Mouse (Mus musculus): ENCODE measurements around the gene Dync1li1. TPM values are rescaled to one million over a fixed set of nuclear protein-coding genes. Genes with fewer than 3 reads are reported as not detected.

The Dync1li1 gene
- polyA plus RNA-seq, 1 experiment from 2014 or later = 39.3 TPM

- no peaks in the 10 kb centered on the region for H3K4me1 ChIP-seq (replicated peaks; ENCODE audit: control insufficient read depth, insufficient read depth, low read length)
- no peak overlapping the region for H3K4me3 ChIP-seq (ENCODE audit: low read depth, low read length)
- peak overlapping the region; percentile 83; the same call in 1 of the 2 replicates for H3K4me2 ChIP-seq (replicated peaks; ENCODE audit: low read depth)
- ATAC-seq = no peak
- no peaks in the 10 kb centered on the region for H3K9me3 ChIP-seq (ENCODE audit: control insufficient read depth)
- no peaks in the 10 kb centered on the region for H3K27me3 ChIP-seq (replicated peaks; ENCODE audit: control insufficient read depth, insufficient read depth, low read length)
- no peak for TF ChIP-seq CTCF (IDR thresholded peaks at IDR 0.05; ENCODE audit: low read depth)
- H3K9ac ChIP-seq (ENCODE audit: low read depth, low read length) = no peak overlapping the region
- H3K27ac ChIP-seq (ENCODE audit: low read depth, low read length) = no peak overlapping the region
- peaks cover 47% of the 10 kb centered on the region for H3K36me3 ChIP-seq (ENCODE audit: control insufficient read depth, insufficient read depth)
- 72% methylated on average over 9 of the region's 9 CpGs for WGBS
These were observed 63.7 kb downstream of the Dync1li1 start for GRCm38 (mm10) chr9:114752311-114752710.

GRCm38 (mm10) chr9:114752863-114753484 is 64.4 kb downstream of the Dync1li1 start:
- Histone ChIP-seq H3K9me3 (ENCODE audit: control insufficient read depth) (no peaks in the 10 kb centered on the region), H3K9ac (ENCODE audit: low read depth, low read length) (peak overlapping the region; percentile 65), H3K4me2 (replicated peaks; ENCODE audit: low read depth) (peak overlapping the region; percentile 83), H3K27me3 (replicated peaks; ENCODE audit: control insufficient read depth, insufficient read depth, low read length) (no peaks in the 10 kb centered on the region), H3K4me1 (replicated peaks; ENCODE audit: control insufficient read depth, insufficient read depth, low read length) (no peaks in the 10 kb centered on the region), H3K36me3 (ENCODE audit: control insufficient read depth, insufficient read depth) (peaks cover 40% of the 10 kb centered on the region), H3K4me3 (ENCODE audit: low read depth, low read length) (peak overlapping the region; percentile 52), H3K27ac (ENCODE audit: low read depth, low read length) (peak overlapping the region; percentile 58)
- peak; percentile 100 for TF ChIP-seq CTCF (IDR thresholded peaks at IDR 0.05; ENCODE audit: low read depth)
- 6% methylated on average over 36 of the region's 36 CpGs for WGBS
- peak; percentile 92 for ATAC-seq

DNA sequence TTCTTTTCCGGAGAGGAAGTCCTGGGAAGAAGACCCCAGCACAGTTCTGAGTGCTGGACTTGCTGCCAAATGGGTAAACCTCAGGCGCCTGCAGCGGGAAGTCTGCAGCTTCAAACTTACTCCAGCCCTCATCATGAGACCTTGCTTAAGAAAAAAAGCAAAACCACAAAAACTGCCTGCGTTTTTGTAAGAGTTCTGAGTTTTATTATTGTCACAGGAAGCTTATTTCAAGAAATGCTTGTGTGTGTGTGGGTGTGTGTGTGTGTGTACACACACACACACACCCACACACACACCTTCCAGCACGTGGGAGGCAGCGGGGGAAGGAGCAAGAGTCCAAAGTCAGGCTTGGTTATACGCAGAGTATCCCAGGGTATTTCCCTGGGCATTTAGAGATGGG is 69.7 kb downstream of the Dync1li1 start:
- Histone ChIP-seq H3K9ac (ENCODE audit: low read depth, low read length) (no peak overlapping the region), H3K27me3 (replicated peaks; ENCODE audit: control insufficient read depth, insufficient read depth, low read length) (no peaks in the 10 kb centered on the region), H3K4me1 (replicated peaks; ENCODE audit: control insufficient read depth, insufficient read depth, low read length) (no peaks in the 10 kb centered on the region), H3K4me2 (replicated peaks; ENCODE audit: low read depth) (no peak overlapping the region), H3K4me3 (ENCODE audit: low read depth, low read length) (no peak overlapping the region), H3K9me3 (ENCODE audit: control insufficient read depth) (no peaks in the 10 kb centered on the region), H3K36me3 (ENCODE audit: control insufficient read depth, insufficient read depth) (peaks cover 31% of the 10 kb centered on the region; the same call in 1 of the 2 replicates), H3K27ac (ENCODE audit: low read depth, low read length) (no peak overlapping the region)
- ATAC-seq = no peak
- WGBS = 67% methylated on average over 7 of the region's 7 CpGs
- no peak for TF ChIP-seq CTCF (IDR thresholded peaks at IDR 0.05; ENCODE audit: low read depth)

DNA sequence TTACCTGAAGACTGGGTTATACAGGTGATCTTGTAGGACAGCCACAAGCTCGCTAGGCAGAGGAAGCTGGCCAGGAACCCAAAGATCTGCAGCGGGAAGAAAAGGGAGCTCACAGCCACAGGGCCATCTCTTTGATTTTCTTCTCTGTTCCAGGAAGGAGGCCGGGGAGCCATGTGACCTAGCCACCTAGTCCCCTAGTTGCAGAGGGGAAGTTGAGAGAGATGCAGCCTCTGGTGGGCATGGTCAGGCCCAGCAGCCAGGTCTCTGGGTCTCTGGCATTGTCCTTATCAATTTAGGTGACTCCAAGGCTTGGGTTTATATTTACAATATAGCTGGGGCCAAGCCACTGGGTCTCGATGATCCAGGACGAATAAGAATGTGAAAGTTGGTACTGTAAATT is 70.2 kb downstream of the Dync1li1 start:
- Histone ChIP-seq H3K27ac (ENCODE audit: low read depth, low read length) (no peak overlapping the region), H3K4me1 (replicated peaks; ENCODE audit: control insufficient read depth, insufficient read depth, low read length) (no peaks in the 10 kb centered on the region), H3K9me3 (ENCODE audit: control insufficient read depth) (no peaks in the 10 kb centered on the region), H3K9ac (ENCODE audit: low read depth, low read length) (no peak overlapping the region), H3K27me3 (replicated peaks; ENCODE audit: control insufficient read depth, insufficient read depth, low read length) (no peaks in the 10 kb centered on the region), H3K4me3 (ENCODE audit: low read depth, low read length) (no peak overlapping the region), H3K4me2 (replicated peaks; ENCODE audit: low read depth) (no peak overlapping the region), H3K36me3 (ENCODE audit: control insufficient read depth, insufficient read depth) (peaks cover 31% of the 10 kb centered on the region; the same call in 1 of the 2 replicates)
- TF ChIP-seq CTCF (IDR thresholded peaks at IDR 0.05; ENCODE audit: low read depth) = no peak
- WGBS = 79% methylated on average over 5 of the region's 5 CpGs
- no peak for ATAC-seq

DNA sequence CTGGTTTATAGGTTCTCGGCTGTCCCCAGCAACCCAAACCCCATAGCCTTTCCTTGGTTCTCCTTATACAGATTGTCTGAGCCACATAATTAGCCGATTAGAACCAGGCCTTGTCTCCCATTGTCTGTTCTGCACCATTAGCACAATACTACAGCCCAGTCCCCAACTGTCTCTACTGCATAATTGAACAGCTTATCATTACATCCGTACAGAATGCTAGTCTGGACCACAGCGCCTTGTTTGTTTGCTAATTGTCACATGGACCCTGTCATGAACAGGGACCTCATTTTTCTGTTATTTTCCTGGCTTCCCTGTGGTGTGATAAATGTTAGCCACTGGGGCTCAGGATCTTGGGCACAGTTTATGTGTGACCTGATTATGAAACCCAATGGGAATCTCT is 71.3 kb downstream of the Dync1li1 start:
- Histone ChIP-seq H3K4me3 (ENCODE audit: low read depth, low read length) (no peak overlapping the region), H3K9ac (ENCODE audit: low read depth, low read length) (no peak overlapping the region), H3K27ac (ENCODE audit: low read depth, low read length) (no peak overlapping the region), H3K4me2 (replicated peaks; ENCODE audit: low read depth) (no peak overlapping the region), H3K36me3 (ENCODE audit: control insufficient read depth, insufficient read depth) (peaks cover 31% of the 10 kb centered on the region; the same call in 1 of the 2 replicates), H3K4me1 (replicated peaks; ENCODE audit: control insufficient read depth, insufficient read depth, low read length) (no peaks in the 10 kb centered on the region), H3K9me3 (ENCODE audit: control insufficient read depth) (no peaks in the 10 kb centered on the region), H3K27me3 (replicated peaks; ENCODE audit: control insufficient read depth, insufficient read depth, low read length) (no peaks in the 10 kb centered on the region)
- no peak for ATAC-seq
- TF ChIP-seq CTCF (IDR thresholded peaks at IDR 0.05; ENCODE audit: low read depth) = no peak
- WGBS = 87% methylated on average over 4 of the region's 4 CpGs

GRCm38 (mm10) chr9:114760353-114760752 is 71.8 kb downstream of the Dync1li1 start:
- Histone ChIP-seq H3K36me3 (ENCODE audit: control insufficient read depth, insufficient read depth) (peaks cover 31% of the 10 kb centered on the region; the same call in 1 of the 2 replicates), H3K4me1 (replicated peaks; ENCODE audit: control insufficient read depth, insufficient read depth, low read length) (no peaks in the 10 kb centered on the region), H3K27me3 (replicated peaks; ENCODE audit: control insufficient read depth, insufficient read depth, low read length) (no peaks in the 10 kb centered on the region), H3K4me3 (ENCODE audit: low read depth, low read length) (no peak overlapping the region), H3K4me2 (replicated peaks; ENCODE audit: low read depth) (no peak overlapping the region), H3K9ac (ENCODE audit: low read depth, low read length) (no peak overlapping the region), H3K9me3 (ENCODE audit: control insufficient read depth) (no peaks in the 10 kb centered on the region), H3K27ac (ENCODE audit: low read depth, low read length) (no peak overlapping the region)
- ATAC-seq = no peak
- no peak for TF ChIP-seq CTCF (IDR thresholded peaks at IDR 0.05; ENCODE audit: low read depth)
- 77% methylated on average over 5 of the region's 5 CpGs for WGBS
